Mouse (Mus musculus) liver, embryonic 13.5 days (tissue): ENCODE measurements around the gene Slc12a5. TPM values are rescaled to one million over a fixed set of nuclear protein-coding genes. Genes with fewer than 3 reads are reported as not detected.
A peak's percentile ranks its signal among the peaks of the same experiment; 100 is the strongest.

ENCODE experiments used
- ATAC-seq: fragments of 200-750 bp; cut with Nextera tagmentation; 2 replicates; pipeline ENCODE4 v1.8.0; 2017; ENCODE audit warnings: low read depth, mild to moderate bottlenecking, moderate number of reproducible peaks, moderate library complexity
- DNase-seq: peaks from one replicate; pipeline ENCODE4 v3.0.0; 2022
- H3K27ac ChIP-seq: fragments of 300-500 bp; sonication (generic); 2 replicates; pipeline ENCODE4 v1.5.1; 2015; ENCODE audit warnings: moderate library complexity, mild to moderate bottlenecking, inconsistent platforms
- H3K27me3 ChIP-seq: fragments of 300-500 bp; sonication (generic); 2 replicates; pipeline ENCODE4 v1.6.1; 2015; ENCODE audit warnings: mild to moderate bottlenecking, inconsistent platforms
- H3K36me3 ChIP-seq: fragments of 300-500 bp; sonication (generic); 2 replicates; pipeline ENCODE4 v1.6.1; 2015; ENCODE audit warnings: mild to moderate bottlenecking, inconsistent platforms
- H3K4me1 ChIP-seq: fragments of 300-500 bp; sonication (generic); replicated peaks from 2 replicates; pipeline ENCODE4 v1.6.1; 2015; ENCODE audit warnings: inconsistent platforms
- H3K4me2 ChIP-seq: fragments of 300-500 bp; sonication (generic); 2 replicates; pipeline ENCODE4 v1.6.1; 2015; ENCODE audit warnings: inconsistent platforms, mild to moderate bottlenecking, moderate library complexity
- H3K4me3 ChIP-seq: fragments of 300-500 bp; sonication (generic); replicated peaks from 2 replicates; pipeline ENCODE4 v1.5.1; 2015; ENCODE audit warnings: mild to moderate bottlenecking, inconsistent platforms
- H3K9ac ChIP-seq: fragments of 300-500 bp; sonication (generic); 2 replicates; pipeline ENCODE4 v1.6.1; 2015; ENCODE audit warnings: mild to moderate bottlenecking, inconsistent platforms
- H3K9me3 ChIP-seq: fragments of 300-500 bp; sonication (generic); replicated peaks from 2 replicates; pipeline ENCODE4 v1.6.1; 2016; ENCODE audit warnings: inconsistent platforms
- WGBS: fragments of 180-500 bp; shearing (Covaris S2); methylation state at CpG from one replicate; pipeline ENCODE4 v1.1.7; 2015; ENCODE audit not compliant: insufficient replicate concordance; 5-methylcytosine and 5-hydroxymethylcytosine counted together
- polyA plus RNA-seq: library from polyadenylated mRNA; unstranded; fragments of >200 nt; fragmentation: Nextera tagmentation; extraction: Ambion mirVana; gene quantifications from 2 replicates; pipeline ENCODE4 v1.2.1, GENCODE M21; 2015

Slc12a5 gene
- polyA plus RNA-seq, 1 experiment from 2014 or later = 0.18 TPM

- 0 out of 2 replicates have a peak, but pooled peaks cover 4% of the 10 kb centered on the region for H3K27me3 ChIP-seq
- H3K9ac ChIP-seq = no peak overlapping the region
- H3K36me3 ChIP-seq = no peaks in the 10 kb centered on the region
- WGBS = 59% methylated on average over 14 of the region's 14 CpGs
- H3K4me3 ChIP-seq = no peak overlapping the region
- no peak overlapping the region for H3K27ac ChIP-seq
- H3K4me2 ChIP-seq = no peak overlapping the region
- DNase-seq (no peak), ATAC-seq (no peak)
- H3K4me1 ChIP-seq = no peaks in the 10 kb centered on the region
- no peaks in the 10 kb centered on the region for H3K9me3 ChIP-seq
These were observed 25.9 kb downstream of the Slc12a5 start for GRCm38 (mm10) chr2:164986371-164987027.

GRCm38 (mm10) chr2:164988777-164989176, 28.2 kb downstream of the Slc12a5 start:
- Histone ChIP-seq H3K27me3 (0 out of 2 replicates have a peak, but pooled peaks cover 10% of the 10 kb centered on the region), H3K4me1 (no peaks in the 10 kb centered on the region), H3K9me3 (no peaks in the 10 kb centered on the region), H3K4me2 (no peak overlapping the region), H3K4me3 (no peak overlapping the region), H3K36me3 (no peaks in the 10 kb centered on the region), H3K27ac (no peak overlapping the region), H3K9ac (no peak overlapping the region)
- DNase-seq (no peak), ATAC-seq (no peak)
- 45% methylated on average over 13 of the region's 13 CpGs for whole genome bisulfite sequencing

GRCm38 (mm10) chr2:164991111-164991510, 30.5 kb downstream of the Slc12a5 start:
- WGBS = 62% methylated on average over 3 of the region's 3 CpGs
- no peak overlapping the region for H3K4me3 ChIP-seq
- H3K27me3 ChIP-seq = peaks cover 30% of the 10 kb centered on the region
- H3K9ac ChIP-seq = no peak overlapping the region
- H3K4me1 ChIP-seq = no peaks in the 10 kb centered on the region
- no peak overlapping the region for H3K4me2 ChIP-seq
- H3K9me3 ChIP-seq = no peaks in the 10 kb centered on the region
- DNase-seq (no peak), ATAC-seq (no peak)
- no peaks in the 10 kb centered on the region for H3K36me3 ChIP-seq
- no peak overlapping the region for H3K27ac ChIP-seq

GRCm38 (mm10) chr2:164991808-164992207, 31.2 kb downstream of the Slc12a5 start:
- H3K9ac ChIP-seq = no peak overlapping the region
- H3K4me1 ChIP-seq = no peaks in the 10 kb centered on the region
- no peak overlapping the region for H3K4me2 ChIP-seq
- no peak overlapping the region for H3K27ac ChIP-seq
- H3K4me3 ChIP-seq = no peak overlapping the region
- no peaks in the 10 kb centered on the region for H3K36me3 ChIP-seq
- peaks cover 37% of the 10 kb centered on the region for H3K27me3 ChIP-seq
- ATAC-seq (0 out of 2 replicates have a peak, but pooled peaks have one; percentile 40), DNase-seq (no peak)
- 30% methylated on average over 10 of the region's 10 CpGs for WGBS
- H3K9me3 ChIP-seq = no peaks in the 10 kb centered on the region

GRCm38 (mm10) chr2:164994156-164994555, 33.6 kb downstream of the Slc12a5 start:
- peaks cover 61% of the 10 kb centered on the region for H3K27me3 ChIP-seq
- H3K4me2 ChIP-seq = no peak overlapping the region
- WGBS = 79% methylated on average over 11 of the region's 11 CpGs
- ATAC-seq (no peak), DNase-seq (no peak)
- no peak overlapping the region for H3K4me3 ChIP-seq
- no peak overlapping the region for H3K9ac ChIP-seq
- H3K9me3 ChIP-seq = no peaks in the 10 kb centered on the region
- no peaks in the 10 kb centered on the region for H3K36me3 ChIP-seq
- H3K4me1 ChIP-seq = peaks cover 13% of the 10 kb centered on the region
- no peak overlapping the region for H3K27ac ChIP-seq

GRCm38 (mm10) chr2:164994659-164995428, 34.2 kb downstream of the Slc12a5 start:
- WGBS = 50% methylated on average over 21 of the region's 21 CpGs
- Histone ChIP-seq H3K36me3 (peaks cover 3% of the 10 kb centered on the region), H3K9ac (no peak overlapping the region), H3K27me3 (peaks cover 68% of the 10 kb centered on the region), H3K27ac (no peak overlapping the region), H3K4me3 (no peak overlapping the region), H3K9me3 (no peaks in the 10 kb centered on the region), H3K4me2 (no peak overlapping the region), H3K4me1 (peaks cover 13% of the 10 kb centered on the region)
- DNase-seq (no peak), ATAC-seq (no peak)

- Histone ChIP-seq H3K4me1 (peaks cover 13% of the 10 kb centered on the region), H3K4me3 (no peak overlapping the region), H3K27ac (no peak overlapping the region), H3K4me2 (no peak overlapping the region), H3K9ac (no peak overlapping the region), H3K9me3 (no peaks in the 10 kb centered on the region), H3K36me3 (peaks cover 13% of the 10 kb centered on the region), H3K27me3 (peaks cover 69% of the 10 kb centered on the region)
- WGBS = 62% methylated on average over 11 of the region's 11 CpGs
- ATAC-seq (no peak), DNase-seq (no peak)
These were observed 35.4 kb downstream of the Slc12a5 start for GRCm38 (mm10) chr2:164995976-164996375.

GRCm38 (mm10) chr2:164996848-164997720, 36.5 kb downstream of the Slc12a5 start:
- 12% methylated on average over 49 of the region's 49 CpGs for WGBS
- no peak for DNase-seq
- H3K27me3 ChIP-seq = peaks cover 65% of the 10 kb centered on the region
- H3K4me2 ChIP-seq = peak overlapping the region; percentile 53
- H3K4me3 ChIP-seq = peak overlapping the region; percentile 33
- ATAC-seq = no peak
- no peak overlapping the region for H3K9ac ChIP-seq
- peaks cover 13% of the 10 kb centered on the region for H3K4me1 ChIP-seq
- no peaks in the 10 kb centered on the region for H3K9me3 ChIP-seq
- H3K27ac ChIP-seq = no peak overlapping the region
- peaks cover 24% of the 10 kb centered on the region for H3K36me3 ChIP-seq

GRCm38 (mm10) chr2:164997721-164998428, 37.3 kb downstream of the Slc12a5 start:
- ATAC-seq (no peak), DNase-seq (no peak)
- peak overlapping the region; percentile 53 for H3K4me2 ChIP-seq
- H3K36me3 ChIP-seq = peaks cover 32% of the 10 kb centered on the region
- peaks cover 59% of the 10 kb centered on the region for H3K27me3 ChIP-seq
- H3K4me3 ChIP-seq = peak overlapping the region; percentile 33
- no peak overlapping the region for H3K9ac ChIP-seq
- peaks cover 13% of the 10 kb centered on the region for H3K4me1 ChIP-seq
- no peaks in the 10 kb centered on the region for H3K9me3 ChIP-seq
- 2% methylated on average over 50 of the region's 52 CpGs for WGBS
- H3K27ac ChIP-seq = no peak overlapping the region

GRCm38 (mm10) chr2:165001958-165002357, 41.4 kb downstream of the Slc12a5 start:
- Histone ChIP-seq H3K4me3 (no peak overlapping the region), H3K27me3 (peaks cover 30% of the 10 kb centered on the region), H3K9ac (no peak overlapping the region), H3K27ac (no peak overlapping the region), H3K9me3 (no peaks in the 10 kb centered on the region), H3K4me2 (no peak overlapping the region), H3K4me1 (peaks cover 13% of the 10 kb centered on the region), H3K36me3 (peaks cover 72% of the 10 kb centered on the region)
- DNase-seq (no peak), ATAC-seq (no peak)
- 86% methylated on average over 13 of the region's 13 CpGs for WGBS
